Mouse (Mus musculus): ENCODE data around the gene Tjap1.

GRCm38 (mm10) chr17:46272675-46273074, 10.2 kb downstream of the Tjap1 start:
- TF ChIP-seq CTCF (IDR thresholded peaks at IDR 0.05; ENCODE audit: borderline replicate concordance, insufficient read depth, low read depth, low read length) (no peak), POLR2A (IDR thresholded peaks at IDR 0.05; ENCODE audit: borderline replicate concordance, insufficient read depth, low read length) (no peak)

Measured in cerebellum, adult 2 months (tissue).